Mouse (Mus musculus): ENCODE data around the gene Eif4h.

- TF ChIP-seq CHD2 (IDR thresholded peaks at IDR 0.05; ENCODE audit: low read depth, low read length) (no peak), ZC3H11A (IDR thresholded peaks at IDR 0.05; ENCODE audit: borderline replicate concordance, low read depth, low read length) (no peak), HCFC1 (IDR thresholded peaks at IDR 0.05; ENCODE audit: borderline replicate concordance, insufficient read depth, low read length) (no peak), MAFK (IDR thresholded peaks at IDR 0.05; ENCODE audit: insufficient read depth, low read depth, low read length) (no peak)
Measured at GRCm38 (mm10) chr5:134597711-134598110, 41.6 kb downstream of the Eif4h start.
